Mouse (Mus musculus) cerebellum, adult 18-20 months (tissue): ENCODE data around the gene Gm26992.

Source experiments
- DNase-seq, 2 experiments: peaks; one replicate each; pipeline ENCODE4 v3.0.0; 2021

The Gm26992 gene

DNA sequence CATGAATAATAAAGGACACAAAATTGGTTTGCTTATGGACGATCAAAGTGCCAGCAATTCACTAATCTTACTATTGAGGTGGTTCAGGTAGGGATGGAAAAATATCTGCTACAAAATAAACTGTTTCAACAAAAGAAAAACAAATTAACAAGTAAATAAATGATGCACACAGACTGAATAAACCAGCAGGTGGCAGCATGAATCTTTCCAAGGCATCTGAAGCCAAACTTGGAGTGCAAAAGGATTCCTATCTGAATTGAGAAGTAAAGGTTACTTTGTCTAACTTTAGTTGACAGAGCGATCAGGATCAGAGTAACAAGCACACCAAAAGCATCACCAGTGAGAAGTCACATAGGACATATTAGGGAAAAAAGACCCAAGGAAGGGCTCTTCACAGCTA, 62.2 kb downstream of the Gm26992 start:
- peak; percentile 42 to 67 for DNase-seq

GRCm38 (mm10) chrX:103490853-103491252, 69.0 kb downstream of the Gm26992 start:
- no peak for DNase-seq

DNA sequence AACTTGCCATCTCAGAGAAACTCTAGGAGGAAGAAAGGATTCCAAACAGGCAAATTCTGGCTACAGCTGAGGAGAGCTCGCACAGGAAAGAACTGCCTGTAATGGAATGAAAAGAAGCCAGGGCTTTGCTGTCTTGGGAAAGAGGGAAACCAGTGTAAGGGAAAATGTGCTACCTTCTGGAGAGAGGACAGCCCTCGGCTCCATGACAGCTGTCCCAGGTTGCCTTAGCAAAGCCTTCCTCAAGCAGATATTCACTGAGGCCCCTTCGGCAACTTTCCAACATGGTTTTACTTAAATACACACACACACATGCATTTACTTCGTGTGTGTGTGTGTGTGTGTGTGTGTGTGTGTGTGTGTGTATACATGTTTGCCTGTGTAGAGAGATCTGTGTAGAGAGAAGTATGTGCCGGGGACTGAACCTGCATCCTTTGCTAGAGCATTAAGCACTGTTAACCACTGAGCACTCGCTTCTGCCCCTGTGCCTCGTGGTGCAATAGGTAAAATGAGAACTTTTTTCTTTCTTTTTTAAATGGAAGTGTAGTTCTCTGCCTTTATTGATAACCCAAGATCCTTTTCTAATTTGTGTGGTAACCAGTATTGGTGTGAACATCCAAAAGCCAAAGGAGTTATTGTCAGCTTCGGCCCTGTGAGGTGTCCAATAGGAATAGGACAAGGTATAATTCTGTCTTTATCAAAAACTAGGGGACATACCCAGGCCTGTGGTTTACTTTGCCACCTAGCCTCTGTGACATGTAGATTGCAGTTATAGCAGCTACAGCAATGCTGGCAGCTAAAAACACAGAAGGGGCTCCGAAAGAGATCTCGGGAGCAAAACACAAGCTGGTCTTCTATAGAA, 70.8 kb downstream of the Gm26992 start:
- peak; percentile 3 to 31 for DNase-seq

DNA sequence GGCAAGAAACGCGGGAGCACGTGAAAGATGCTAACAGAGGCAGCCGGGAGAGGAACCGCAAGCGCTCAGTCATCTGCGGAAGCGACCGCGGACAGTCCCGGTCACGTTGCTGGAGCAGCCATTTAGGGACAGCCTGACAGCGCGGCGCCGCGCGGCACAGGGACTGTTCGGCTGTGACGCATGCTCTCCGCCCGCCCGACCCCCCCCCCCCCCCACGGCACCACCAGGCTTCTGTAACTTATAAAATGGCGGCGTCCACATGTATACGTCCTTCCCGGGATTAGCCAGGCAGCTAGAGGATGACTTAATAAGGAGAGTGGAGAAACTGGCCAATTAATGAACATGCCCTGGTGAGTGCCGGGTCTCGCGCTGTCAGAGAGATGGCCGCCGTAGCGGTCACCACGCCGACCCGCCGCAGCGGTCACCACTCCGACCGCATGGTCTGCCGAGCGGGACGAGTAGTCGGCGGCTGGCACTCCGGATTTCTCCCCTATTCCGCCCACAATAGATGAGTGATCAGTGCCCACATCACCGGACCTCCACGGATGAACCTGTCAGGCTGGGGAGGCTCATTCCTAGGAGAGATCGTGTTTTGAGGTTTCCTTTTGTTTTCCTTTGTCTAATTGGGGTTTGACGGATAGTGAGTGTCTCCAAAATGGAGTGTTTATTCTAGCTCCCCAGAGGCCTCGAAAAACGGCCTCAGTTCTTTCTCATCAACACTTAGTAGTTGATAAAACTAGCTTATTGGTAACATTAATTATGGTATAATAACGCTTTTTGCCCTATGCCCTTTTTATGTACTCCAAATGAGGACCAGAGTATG, 71.8 kb downstream of the Gm26992 start:
- peak; percentile 72 to 81 for DNase-seq

DNA sequence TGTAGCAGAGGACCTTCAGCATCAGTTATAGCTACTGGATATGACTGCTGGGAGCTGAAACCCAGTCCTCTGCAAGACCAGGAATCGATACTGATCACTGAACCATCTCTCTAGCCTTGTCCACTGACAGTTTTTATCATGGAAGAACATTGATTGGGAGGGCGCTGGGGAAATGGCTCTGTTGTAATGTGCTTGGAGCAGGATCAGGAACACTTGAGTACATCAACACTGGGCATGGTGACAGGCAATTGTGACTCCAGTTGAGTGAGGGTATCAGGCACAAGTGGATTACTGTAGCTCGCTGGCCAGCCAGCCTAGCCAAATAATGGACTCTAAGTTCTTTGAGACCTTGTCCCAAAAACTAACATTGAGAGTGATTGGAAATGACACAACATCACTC, 77.6 kb downstream of the Gm26992 start:
- no peak for DNase-seq

DNA sequence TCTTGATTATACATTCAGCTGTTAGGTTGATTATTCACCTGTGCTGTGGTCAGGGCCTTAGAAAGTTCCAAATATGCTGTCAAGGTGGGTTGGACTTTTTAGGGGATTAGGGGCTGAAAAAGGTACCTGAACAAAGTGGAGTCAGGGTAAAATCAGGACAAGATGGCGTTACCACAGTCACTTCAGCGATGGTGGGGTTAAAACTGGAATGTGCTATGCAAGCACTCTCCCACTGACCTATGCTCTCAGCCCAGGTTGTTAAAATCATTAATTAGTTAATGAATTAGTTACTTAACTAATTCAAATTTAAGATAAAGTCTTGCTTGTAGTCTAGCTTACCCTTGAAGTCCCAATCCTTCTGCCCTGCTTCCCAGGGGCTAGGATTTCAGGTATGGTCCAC, 78.3 kb downstream of the Gm26992 start:
- no peak for DNase-seq

GRCm38 (mm10) chrX:103508218-103508617, 86.4 kb downstream of the Gm26992 start:
- no peak for DNase-seq

DNA sequence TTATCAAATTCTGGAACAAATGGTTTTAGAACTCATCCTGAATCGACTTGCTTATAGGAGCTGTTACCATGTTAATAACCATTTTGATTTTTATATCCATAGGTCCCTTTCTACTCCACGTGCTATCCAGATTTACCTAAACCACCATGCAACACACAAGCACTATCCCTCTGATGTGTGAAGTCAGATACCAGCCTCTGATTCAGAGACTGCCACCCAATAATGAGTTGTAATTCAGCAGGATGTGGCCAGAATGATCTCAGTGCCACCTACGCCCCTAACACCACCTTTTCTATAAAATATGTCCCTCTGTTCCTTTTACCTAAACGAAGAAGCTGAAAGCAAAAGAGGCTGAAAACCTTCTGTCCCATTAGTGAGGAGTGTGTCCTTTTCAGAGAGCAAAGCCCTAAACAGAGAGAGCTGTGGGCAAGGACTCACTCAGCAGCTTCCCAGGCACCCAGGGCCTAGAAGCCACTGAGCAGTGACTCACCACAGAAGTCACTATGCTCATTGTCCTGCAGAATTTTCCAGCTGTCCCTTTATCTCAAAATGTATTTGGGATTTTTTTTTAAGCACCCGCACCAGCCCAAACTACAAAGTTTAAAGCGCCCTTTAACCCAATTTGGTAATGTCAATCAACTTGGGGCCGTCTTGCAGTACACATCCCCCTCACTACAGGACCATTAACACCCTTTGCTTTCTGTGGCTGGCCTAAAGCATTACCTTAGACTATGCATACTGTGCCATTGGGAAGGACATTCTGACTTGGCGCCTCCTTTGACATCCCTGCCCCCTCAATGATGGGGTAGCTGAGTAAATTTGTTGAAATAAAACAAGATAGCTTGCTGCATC, 87.6 kb downstream of the Gm26992 start:
- DNase-seq, result no peak

- no peak for DNase-seq
Measured at GRCm38 (mm10) chrX:103514782-103515181, 93.0 kb downstream of the Gm26992 start.

GRCm38 (mm10) chrX:103515346-103515745, 93.5 kb downstream of the Gm26992 start:
- no peak for DNase-seq

DNA sequence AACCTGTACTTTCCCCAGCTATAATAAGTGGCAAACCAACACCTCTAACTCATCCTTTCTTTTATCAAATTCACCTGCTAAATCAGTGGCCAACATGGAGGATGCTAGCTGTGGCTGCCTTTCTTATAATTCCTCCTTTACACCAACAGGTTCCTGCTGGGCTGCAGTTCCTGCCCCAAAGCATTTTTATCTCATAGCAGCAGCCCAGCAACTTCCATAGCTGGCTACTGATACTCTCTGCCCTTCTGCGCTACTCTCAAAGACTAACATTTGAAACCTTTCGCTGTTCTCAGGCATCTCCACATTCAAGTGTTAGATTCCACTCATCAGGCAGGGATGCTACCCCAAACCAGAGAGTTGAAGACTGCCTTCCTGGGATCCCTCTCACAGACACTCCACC, 97.0 kb downstream of the Gm26992 start:
- no peak for DNase-seq

GRCm38 (mm10) chrX:103519547-103519946, 97.7 kb downstream of the Gm26992 start:
- DNase-seq, result no peak

DNA sequence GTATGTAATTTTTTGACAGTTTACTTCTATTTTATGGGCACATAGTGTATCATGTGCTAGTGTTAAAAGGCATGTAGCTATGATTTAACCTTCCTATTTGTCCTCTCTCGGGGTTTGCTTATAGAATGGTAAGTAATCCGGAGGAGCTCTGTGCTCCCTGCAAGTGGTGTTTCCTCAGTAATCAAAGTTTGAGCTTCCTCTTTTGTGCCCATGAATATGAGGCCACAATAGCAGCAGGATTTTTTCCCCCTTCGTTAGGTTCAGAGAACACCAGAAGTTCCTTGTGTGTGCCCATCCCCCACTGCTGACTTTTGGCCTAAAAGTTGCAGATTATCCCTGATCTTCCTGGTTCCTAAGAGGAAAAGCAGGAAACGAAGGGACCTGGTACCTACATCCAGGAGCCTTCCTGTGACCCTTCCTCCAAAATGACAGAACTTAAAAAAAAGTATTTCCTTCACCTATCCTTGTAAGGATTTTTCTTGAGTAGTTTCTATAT, 99.5 kb downstream of the Gm26992 start:
- DNase-seq, result no peak

GRCm38 (mm10) chrX:103529185-103529584, 107.4 kb downstream of the Gm26992 start:
- DNase-seq, result peak; percentile 66
